Mouse (Mus musculus): ENCODE results near the gene Vmn2r77. TPM values are rescaled to one million over a fixed set of nuclear protein-coding genes. Genes with fewer than 3 reads are reported as not detected.
A peak's percentile ranks its signal among the peaks of the same experiment; 100 is the strongest.
"Not testable (repeated sequence)": the region's sequence is repeated elsewhere in the genome, so short reads cannot be mapped to it uniquely, and the experiment has no call there.

The Vmn2r77 gene
- polyA plus RNA-seq (2015; fragmentation: Nextera tagmentation; extraction: Ambion mirVana), result not detected in 2 replicates

GRCm38 (mm10) chr7:86794727-86795126 is at the start of gene Vmn2r77:
TSS of gene Vmn2r77 (plus strand) at chr7:86795027.
- no peak for ATAC-seq (ENCODE audit: borderline replicate concordance, extremely low read depth, low FRiP score, low TSS enrichment)
- Histone ChIP-seq H3K9me3 (no peaks in the 10 kb centered on the region), H3K27ac (no peak within 1 kb of the TSS), H3K9ac (no peak within 1 kb of the TSS), H3K4me3 (no peak within 1 kb of the TSS), H3K4me2 (no peak within 1 kb of the TSS), H3K27me3 (no peaks in the 10 kb centered on the region), H3K4me1 (no peaks in the 10 kb centered on the region), H3K36me3 (no peaks in the 10 kb centered on the region)

GRCm38 (mm10) chr7:86760751-86761150 is 34.1 kb upstream of the Vmn2r77 start:
- no peaks in the 10 kb centered on the region for H3K36me3 ChIP-seq
- H3K4me1 ChIP-seq, result no peaks in the 10 kb centered on the region
- no peak overlapping the region for H3K27ac ChIP-seq
- ATAC-seq (ENCODE audit: borderline replicate concordance, extremely low read depth, low FRiP score, low TSS enrichment), result no peak
- no peaks in the 10 kb centered on the region for H3K27me3 ChIP-seq
- WGBS, result 73% methylated on average over 1 of the region's 1 CpGs
- no peak overlapping the region for H3K9ac ChIP-seq
- no peak overlapping the region for H3K4me3 ChIP-seq
- no peak overlapping the region for H3K4me2 ChIP-seq
- H3K9me3 ChIP-seq, result no peaks in the 10 kb centered on the region

- Histone ChIP-seq H3K4me3 (no peak overlapping the region), H3K27me3 (no peaks in the 10 kb centered on the region), H3K9me3 (no peaks in the 10 kb centered on the region), H3K9ac (no peak overlapping the region), H3K27ac (no peak overlapping the region), H3K36me3 (no peaks in the 10 kb centered on the region), H3K4me2 (no peak overlapping the region), H3K4me1 (no peaks in the 10 kb centered on the region)
- ATAC-seq (ENCODE audit: borderline replicate concordance, extremely low read depth, low FRiP score, low TSS enrichment), result no peak
Measured at GRCm38 (mm10) chr7:86764628-86765027, 30.2 kb upstream of the Vmn2r77 start.

- H3K4me1 ChIP-seq, result no peaks in the 10 kb centered on the region
- no peak overlapping the region for H3K27ac ChIP-seq
- H3K36me3 ChIP-seq, result no peaks in the 10 kb centered on the region
- 73% methylated on average over 3 of the region's 3 CpGs for WGBS
- no peak overlapping the region for H3K4me2 ChIP-seq
- no peaks in the 10 kb centered on the region for H3K9me3 ChIP-seq
- no peak overlapping the region for H3K4me3 ChIP-seq
- H3K9ac ChIP-seq, result no peak overlapping the region
- no peaks in the 10 kb centered on the region for H3K27me3 ChIP-seq
- no peak for ATAC-seq (ENCODE audit: borderline replicate concordance, extremely low read depth, low FRiP score, low TSS enrichment)
Measured at GRCm38 (mm10) chr7:86771621-86772020, 23.2 kb upstream of the Vmn2r77 start.

- no peak within 1 kb of the TSS for H3K9ac ChIP-seq
- no peaks in the 10 kb centered on the region for H3K9me3 ChIP-seq
- no peaks in the 10 kb centered on the region for H3K4me1 ChIP-seq
- 8% methylated on average over 11 of the region's 11 CpGs for WGBS
- H3K4me3 ChIP-seq, result no peak within 1 kb of the TSS
- H3K27me3 ChIP-seq, result no peaks in the 10 kb centered on the region
- no peaks in the 10 kb centered on the region for H3K36me3 ChIP-seq
- ATAC-seq (ENCODE audit: borderline replicate concordance, extremely low read depth, low FRiP score, low TSS enrichment), result no peak
- no peak within 1 kb of the TSS for H3K27ac ChIP-seq
- peak within 1 kb of the TSS; percentile 31; the same call in 1 of the 2 replicates for H3K4me2 ChIP-seq
Measured at GRCm38 (mm10) chr7:86775617-86776325, 19.1 kb upstream of the Vmn2r77 start, which contains the start of gene Folh1. TSS of gene Folh1 (minus strand) at chr7:86775943.

GRCm38 (mm10) chr7:86815241-86815640 is 20.4 kb downstream of the Vmn2r77 start:
- H3K27me3 ChIP-seq; H3K4me2 ChIP-seq; H3K9me3 ChIP-seq; H3K4me3 ChIP-seq; H3K36me3 ChIP-seq; ATAC-seq (ENCODE audit: borderline replicate concordance, extremely low read depth, low FRiP score, low TSS enrichment); H3K4me1 ChIP-seq; H3K27ac ChIP-seq; H3K9ac ChIP-seq: not testable (repeated sequence)
- WGBS, result 81% methylated on average over 5 of the region's 5 CpGs

- H3K4me1 ChIP-seq; H3K4me2 ChIP-seq; H3K36me3 ChIP-seq; H3K27ac ChIP-seq; H3K27me3 ChIP-seq; ATAC-seq (ENCODE audit: borderline replicate concordance, extremely low read depth, low FRiP score, low TSS enrichment); H3K9ac ChIP-seq; H3K9me3 ChIP-seq; H3K4me3 ChIP-seq: not testable (repeated sequence)
- 87% methylated on average over 6 of the region's 6 CpGs for WGBS
Measured at GRCm38 (mm10) chr7:86815716-86816115, 20.9 kb downstream of the Vmn2r77 start.

- no peaks in the 10 kb centered on the region for H3K4me1 ChIP-seq
- no peaks in the 10 kb centered on the region for H3K36me3 ChIP-seq
- no peak overlapping the region for H3K9ac ChIP-seq
- no peak overlapping the region for H3K27ac ChIP-seq
- 48% methylated on average over 1 of the region's 1 CpGs for WGBS
- no peak overlapping the region for H3K4me3 ChIP-seq
- ATAC-seq (ENCODE audit: borderline replicate concordance, extremely low read depth, low FRiP score, low TSS enrichment), result no peak
- no peak overlapping the region for H3K4me2 ChIP-seq
- H3K27me3 ChIP-seq, result no peaks in the 10 kb centered on the region
- no peaks in the 10 kb centered on the region for H3K9me3 ChIP-seq
Measured at GRCm38 (mm10) chr7:86816466-86816865, 21.6 kb downstream of the Vmn2r77 start.

Other genes starting within 250 kb of the Vmn2r77 start
- not detected in 2 replicates for gene Olfr295, start 211.2 kb upstream of the Vmn2r77 start, polyA plus RNA-seq (2015; fragmentation: Nextera tagmentation; extraction: Ambion mirVana)
- gene Olfr294, start 178.4 kb upstream of the Vmn2r77 start, polyA plus RNA-seq (2015; fragmentation: Nextera tagmentation; extraction: Ambion mirVana), result not detected in 2 replicates
- not detected in 2 replicates for gene Olfr293, start 146.0 kb upstream of the Vmn2r77 start, polyA plus RNA-seq (2015; fragmentation: Nextera tagmentation; extraction: Ambion mirVana)
- not detected in 2 replicates for gene Olfr292, start 106.7 kb upstream of the Vmn2r77 start, polyA plus RNA-seq (2015; fragmentation: Nextera tagmentation; extraction: Ambion mirVana)
- gene Folh1, start 19.1 kb upstream of the Vmn2r77 start, polyA plus RNA-seq (2015; fragmentation: Nextera tagmentation; extraction: Ambion mirVana), result 0.15 and 0.18 TPM in 2 replicates
- gene Vmn2r78, start 120.1 kb downstream of the Vmn2r77 start, polyA plus RNA-seq (2015; fragmentation: Nextera tagmentation; extraction: Ambion mirVana), result not detected in 2 replicates
- not detected in 2 replicates for gene Vmn2r79, start 201.1 kb downstream of the Vmn2r77 start, polyA plus RNA-seq (2015; fragmentation: Nextera tagmentation; extraction: Ambion mirVana)